Mouse (Mus musculus): ENCODE data around the gene Zbtb17.

DNA sequence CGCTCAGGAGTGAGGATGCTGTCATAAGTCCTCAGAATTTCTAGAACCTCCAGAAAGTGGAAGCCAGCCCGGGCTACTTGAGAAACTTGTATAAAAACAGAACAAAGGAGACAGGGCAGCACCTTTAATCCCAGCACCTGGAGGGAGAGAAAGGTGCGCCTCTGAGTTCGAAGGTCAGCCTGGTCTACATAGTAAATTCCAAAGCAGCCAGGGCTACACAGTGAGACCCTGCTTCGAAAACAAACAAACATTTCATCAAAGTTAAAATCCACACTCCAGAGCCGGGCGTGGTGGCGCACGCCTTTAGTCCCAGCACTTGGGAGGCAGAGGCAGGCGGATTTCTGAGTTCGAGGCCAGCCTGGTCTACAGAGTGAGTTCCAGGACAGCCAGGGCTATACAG is 61.4 kb downstream of the Zbtb17 start:
- TF ChIP-seq CTCF (IDR thresholded peaks at IDR 0.05; ENCODE audit: insufficient read depth, low read depth, low read length) (no peak), POLR2A (IDR thresholded peaks at IDR 0.05; ENCODE audit: insufficient read depth, low read depth, low read length) (no peak)

All from olfactory bulb, adult 2 months (tissue).